1 mouse cellular context compared by ENCODE assay signal in genomic region chr15:78267865-78268264, GRCm38 (mm10).
TF ChIP-seq lines count a peak whose summit lies in the region.

No protein-coding gene starts in this region.

TF ChIP-seq in MEL, 35 proteins besides CTCF, POLR2A, EP300 and RAD21 (continued from another document):
- TF ChIP-seq USF1 (IDR thresholded peaks at IDR 0.05; ENCODE audit: low read depth, low read length) (no peak; the same call in 1 of the 2 replicates), E2F4 (IDR thresholded peaks at IDR 0.05; ENCODE audit: borderline replicate concordance, low read depth, low read length) (no peak), SMC3 (IDR thresholded peaks at IDR 0.05; ENCODE audit: low read depth, low read length) (no peak), NELFE (IDR thresholded peaks at IDR 0.05; ENCODE audit: low read depth, low read length) (no peak), MAFK (IDR thresholded peaks at IDR 0.05; ENCODE audit: borderline replicate concordance, low read depth, low read length) (peak; percentile 73; the same call in 1 of the 2 replicates), MAZ (IDR thresholded peaks at IDR 0.05; ENCODE audit: low read depth, low read length) (peak; percentile 96), CHD1 (IDR thresholded peaks at IDR 0.05; ENCODE audit: low read depth, low read length) (no peak), GABPA (IDR thresholded peaks at IDR 0.05; ENCODE audit: low read depth, low read length) (no peak), TCF12 (IDR thresholded peaks at IDR 0.05; ENCODE audit: low read depth, low read length) (peak; percentile 99), TAL1 (IDR thresholded peaks at IDR 0.05; ENCODE audit: low read length) (peak; percentile 99), SIN3A (IDR thresholded peaks at IDR 0.05; ENCODE audit: low read length) (peak; percentile 91), POLR2AphosphoS2 (IDR thresholded peaks at IDR 0.05; ENCODE audit: low read length) (peak; percentile 49; the same call in 1 of the 2 replicates), ZNF384 (IDR thresholded peaks at IDR 0.05; ENCODE audit: low read depth, low read length) (no peak), MXI1 (IDR thresholded peaks at IDR 0.05; ENCODE audit: low read depth, low read length) (peak; percentile 75; the same call in 1 of the 2 replicates)
